Mouse (Mus musculus): ENCODE measurements at regions not wholly inside any gene's neighbourhood (a gene's known extent, or its start where the extent isn't known, plus 50 kb on each side); places are given as distances from the start of the nearest gene placed in this dataset.

- no peak for DNase-seq (ENCODE audit: low spot score in 2 of 2)
These were observed 461.8 kb downstream of the Ccdc171 start for GRCm38 (mm10) chr4:83986951-83987822.

- no peak for DNase-seq (ENCODE audit: low spot score in 2 of 2)
These were observed 462.5 kb downstream of the Ccdc171 start for GRCm38 (mm10) chr4:83987846-83988245.

- DNase-seq (ENCODE audit: low spot score in 2 of 2), result no peak
These were observed 463.0 kb downstream of the Ccdc171 start for GRCm38 (mm10) chr4:83988314-83988713.

GRCm38 (mm10) chr4:83990126-83990989 is 465.0 kb downstream of the Ccdc171 start:
- no peak for DNase-seq (ENCODE audit: low spot score in 2 of 2)

GRCm38 (mm10) chr4:83991195-83991594 is 465.9 kb downstream of the Ccdc171 start:
- no peak for DNase-seq (ENCODE audit: low spot score in 2 of 2)

- DNase-seq (ENCODE audit: low spot score in 2 of 2), result no peak
These were observed 471.7 kb downstream of the Ccdc171 start for GRCm38 (mm10) chr4:83997079-83997478.

GRCm38 (mm10) chr4:84001645-84002044 is 476.3 kb downstream of the Ccdc171 start:
- DNase-seq (ENCODE audit: low spot score in 2 of 2), result no peak

- DNase-seq (ENCODE audit: low spot score in 2 of 2), result no peak
These were observed 478.9 kb downstream of the Ccdc171 start for GRCm38 (mm10) chr4:84004055-84004778.

- DNase-seq (ENCODE audit: low spot score in 2 of 2), result no peak
These were observed 479.5 kb downstream of the Ccdc171 start for GRCm38 (mm10) chr4:84004786-84005382.

- DNase-seq (ENCODE audit: low spot score in 2 of 2), result no peak
These were observed 486.6 kb downstream of the Ccdc171 start for GRCm38 (mm10) chr4:84011941-84012340.

GRCm38 (mm10) chr4:84015139-84015538 is 489.8 kb downstream of the Ccdc171 start:
- DNase-seq (ENCODE audit: low spot score in 2 of 2), result no peak

GRCm38 (mm10) chr4:84015552-84016169 is 490.3 kb downstream of the Ccdc171 start:
- DNase-seq (ENCODE audit: low spot score in 2 of 2), result no peak

GRCm38 (mm10) chr4:84018135-84018534 is 492.8 kb downstream of the Ccdc171 start:
- DNase-seq (ENCODE audit: low spot score in 2 of 2), result no peak

GRCm38 (mm10) chr4:84018774-84019173 is 493.4 kb downstream of the Ccdc171 start:
- no peak for DNase-seq (ENCODE audit: low spot score in 2 of 2)

GRCm38 (mm10) chr4:84019500-84020255 is 494.3 kb downstream of the Ccdc171 start:
- DNase-seq (ENCODE audit: low spot score in 2 of 2), result no peak

- DNase-seq (ENCODE audit: low spot score in 2 of 2), result no peak
These were observed 495.3 kb downstream of the Ccdc171 start for GRCm38 (mm10) chr4:84020692-84021091.

- DNase-seq (ENCODE audit: low spot score in 2 of 2), result no peak
These were observed 497.0 kb downstream of the Ccdc171 start for GRCm38 (mm10) chr4:84022323-84022722.

- DNase-seq (ENCODE audit: low spot score in 2 of 2), result no peak
These were observed 500.8 kb downstream of the Ccdc171 start for GRCm38 (mm10) chr4:84026144-84026543.

GRCm38 (mm10) chr4:84028120-84028519 is 502.8 kb downstream of the Ccdc171 start:
- DNase-seq (ENCODE audit: low spot score in 2 of 2), result no peak

- DNase-seq (ENCODE audit: low spot score in 2 of 2), result no peak
These were observed 505.6 kb downstream of the Ccdc171 start for GRCm38 (mm10) chr4:84030916-84031315.

Data from layer of hippocampus, adult 18-20 months (tissue).